Mouse (Mus musculus): ENCODE results near the gene Mypn.

- TF ChIP-seq CTCF (IDR thresholded peaks at IDR 0.05; ENCODE audit: low read depth, low read length) (no peak), POLR2A (IDR thresholded peaks at IDR 0.05; ENCODE audit: borderline replicate concordance, low read depth, low read length) (no peak)
Measured at GRCm38 (mm10) chr10:63122516-63122915, 81.2 kb downstream of the Mypn start.
